Mouse (Mus musculus) MEL (cell line): ENCODE data around the gene Usp13. TPM values are rescaled to one million over a fixed set of nuclear protein-coding genes. Genes with fewer than 3 reads are reported as not detected.

Experiments used
- polyA plus RNA-seq, 2 experiments: library from polyadenylated mRNA; stranded (reverse) in 1 of 2; unstranded in 1 of 2; fragments of >175 nt in 1 of 2; fragments of >200 nt in 1 of 2; gene quantifications; 2 replicates each; pipeline versions ENCODE4 v1.2.1 to v1.2.4; 2012; ENCODE audit warnings: low replicate concordance in 2 of 2, low read depth in 1 of 2; ENCODE audit not compliant: insufficient read length in 2 of 2, insufficient read depth in 1 of 2, missing spikeins in 1 of 2
- total RNA-seq: library from RNA; depleted of rRNA; stranded (reverse); fragments of 300-350 nt; gene quantifications from 2 replicates; pipeline ENCODE4 v1.2.3, GENCODE M21; 2012; rRNA removed

Gene Usp13
- total and polyA plus RNA-seq, 3 experiments = not detected

Other genes starting within 250 kb of the Usp13 start
- gene Gnb4, start 201.0 kb upstream of the Usp13 start, total RNA-seq = 61.2 and 62.4 TPM in 2 replicates
- gene Gnb4, start 201.0 kb upstream of the Usp13 start, polyA plus RNA-seq = 10 to 100 TPM in 1 of 2 experiments, not detected in 1; 49.5 TPM
- gene Actl6a, start 111.2 kb upstream of the Usp13 start, total RNA-seq = 164 and 175 TPM in 2 replicates
- gene Actl6a, start 111.2 kb upstream of the Usp13 start, polyA plus RNA-seq = 100 to 1,000 TPM in 1 of 2 experiments, not detected in 1; 129 TPM
- gene Ndufb5, start 80.6 kb upstream of the Usp13 start, total RNA-seq = 232 and 241 TPM in 2 replicates
- gene Ndufb5, start 80.6 kb upstream of the Usp13 start, polyA plus RNA-seq = 100 to 1,000 TPM; 213 to 502 TPM
- 61.5 and 70.3 TPM in 2 replicates for gene Mrpl47, start 79.9 kb upstream of the Usp13 start, total RNA-seq
- 10 to 100 TPM in 1 of 2 experiments, not detected in 1; 73.1 TPM for gene Mrpl47, start 79.9 kb upstream of the Usp13 start, polyA plus RNA-seq